ENCODE assay signal across 18 mouse cellular contexts in genomic region chr3:33902431-33902830, GRCm38 (mm10). TPM values are rescaled to one million over a fixed set of nuclear protein-coding genes. Genes with fewer than 3 reads are reported as not detected.
"Had no signal": no experiment of that assay in that cellular context is flagged by ENCODE, and none has a peak within 500 bp of the region (broad histone marks: within the 10 kb centered on the region; RNA-seq: fewer than 3 reads in every experiment).

No protein-coding gene starts in this region.

- H3K9me3 ChIP-seq: midbrain, embryonic 10.5 days; midbrain, embryonic 15.5 days; neural tube, embryonic 13.5 days; neural tube, embryonic 15.5 days had no signal

- H3K27me3 ChIP-seq: midbrain, embryonic 15.5 days had no signal

- DNase-seq: lung, adult 18-20 months; lung, embryonic 14.5 days; lung, postnatal 10 days; lung, postnatal 4 days; retina, postnatal 1 day; right cerebral cortex, adult 18-20 months; right cerebral cortex, postnatal 25 days; right cerebral cortex, postnatal 4 days; spleen, adult 18-20 months; thymus, adult 18-20 months; thymus, postnatal 14 days; thymus, postnatal 36 days had no signal

- H3K4me3 ChIP-seq: midbrain, embryonic 10.5 days; midbrain, embryonic 15.5 days; myocyte; neural tube, embryonic 13.5 days; neural tube, embryonic 15.5 days had no signal

- H3K4me2 ChIP-seq: lung, embryonic 14.5 days; midbrain, embryonic 15.5 days; neural tube, embryonic 13.5 days; neural tube, embryonic 15.5 days had no signal

- H3K9ac ChIP-seq: lung, embryonic 14.5 days; midbrain, embryonic 15.5 days; neural tube, embryonic 13.5 days; neural tube, embryonic 15.5 days had no signal

- H3K36me3 ChIP-seq: midbrain, embryonic 10.5 days; midbrain, embryonic 15.5 days; neural tube, embryonic 13.5 days; neural tube, embryonic 15.5 days had no signal

- H3K27ac ChIP-seq: midbrain, embryonic 10.5 days; midbrain, embryonic 15.5 days; neural tube, embryonic 13.5 days; neural tube, embryonic 15.5 days had no signal

RNA-seq across cellular contexts. Expression of gene Ccdc39, which starts 58.3 kb away (rescaled TPM):
- polyA plus RNA-seq: small intestine, adult 2 months had no signal
